Mouse (Mus musculus): Measurements from ENCODE around the gene Pitpna.

Pitpna gene

GRCm38 (mm10) chr11:75563851-75564548 lies 23.9 kb upstream of the Pitpna start:
- DNase-seq (ENCODE audit: low spot score in 2 of 2): no peak

DNA sequence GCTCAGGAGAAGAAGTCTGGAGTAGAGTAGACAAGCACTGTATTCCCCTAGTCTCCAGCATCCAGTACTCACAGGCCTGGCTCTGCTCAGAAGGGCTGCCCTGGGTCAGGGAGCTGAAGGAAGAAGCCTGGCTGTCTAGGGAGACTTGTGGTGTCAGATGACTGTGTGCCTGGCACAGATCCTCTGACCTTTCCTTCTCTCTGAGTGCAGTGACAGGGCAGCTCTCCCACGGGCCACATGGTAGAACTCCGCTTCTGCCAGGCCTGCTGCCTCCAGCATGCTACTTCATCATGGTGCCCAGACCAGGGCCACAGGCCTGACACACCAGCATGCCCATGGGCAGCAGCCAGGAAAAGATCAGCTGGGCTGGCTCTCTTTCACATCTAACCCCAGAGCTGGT lies 22.0 kb upstream of the Pitpna start:
- DNase-seq (ENCODE audit: low spot score in 2 of 2): no peak

DNA sequence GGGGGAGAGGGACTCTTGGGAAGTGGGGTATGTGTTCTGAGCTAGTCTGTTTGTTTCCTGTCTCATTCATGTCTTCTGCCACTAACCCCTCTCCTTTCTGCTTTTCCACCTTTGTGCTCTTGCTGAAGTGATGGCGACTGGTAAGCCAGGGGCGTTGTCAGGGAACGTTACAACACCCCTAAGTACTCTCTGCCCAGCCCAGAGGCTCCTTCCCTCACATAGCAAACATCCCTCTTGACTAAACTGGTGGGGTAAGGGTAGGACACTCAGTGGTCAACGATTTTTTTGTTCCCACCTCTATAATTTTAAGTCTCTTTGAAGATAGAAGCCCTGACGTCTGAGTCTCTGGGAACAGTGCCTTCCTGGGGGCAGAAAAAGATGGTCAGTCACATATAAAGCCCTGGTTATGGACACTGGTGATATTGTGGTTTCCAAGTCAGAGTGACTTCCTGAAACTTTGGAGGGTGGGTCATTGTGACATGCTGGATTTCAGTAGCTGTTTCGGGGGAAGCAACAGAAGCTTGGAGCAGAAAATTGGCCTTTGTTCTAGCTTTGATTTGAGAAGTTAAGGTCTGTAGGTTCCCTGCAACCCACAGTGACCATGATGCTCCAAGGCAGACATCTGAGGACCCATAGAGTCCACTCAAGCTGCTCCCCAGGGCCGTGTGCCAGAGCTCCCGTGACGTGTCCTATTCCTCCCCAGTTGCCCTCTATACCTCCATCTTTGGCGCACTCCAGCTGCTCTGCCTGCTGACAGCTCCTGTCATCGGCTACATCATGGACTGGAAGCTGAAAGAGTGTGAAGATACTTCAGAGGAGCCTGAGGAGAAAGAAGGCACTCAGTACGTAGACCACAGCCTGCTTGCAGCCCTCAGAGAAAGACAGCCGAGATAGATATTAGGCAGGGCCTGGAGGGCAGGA lies 21.4 kb upstream of the Pitpna start:
- DNase-seq (ENCODE audit: low spot score in 2 of 2): no peak

- no peak for DNase-seq (ENCODE audit: low spot score in 2 of 2)
Observed at GRCm38 (mm10) chr11:75567346-75568114, 20.4 kb upstream of the Pitpna start.

- no peak for DNase-seq (ENCODE audit: low spot score in 2 of 2)
Observed at GRCm38 (mm10) chr11:75568115-75568511, 19.8 kb upstream of the Pitpna start.

- no peak for DNase-seq (ENCODE audit: low spot score in 2 of 2)
Observed at GRCm38 (mm10) chr11:75568962-75569361, 18.9 kb upstream of the Pitpna start.

GRCm38 (mm10) chr11:75570375-75571125 lies 17.3 kb upstream of the Pitpna start:
- no peak for DNase-seq (ENCODE audit: low spot score in 2 of 2)

- no peak for DNase-seq (ENCODE audit: low spot score in 2 of 2)
Observed at GRCm38 (mm10) chr11:75571126-75571990, 16.5 kb upstream of the Pitpna start.

DNA sequence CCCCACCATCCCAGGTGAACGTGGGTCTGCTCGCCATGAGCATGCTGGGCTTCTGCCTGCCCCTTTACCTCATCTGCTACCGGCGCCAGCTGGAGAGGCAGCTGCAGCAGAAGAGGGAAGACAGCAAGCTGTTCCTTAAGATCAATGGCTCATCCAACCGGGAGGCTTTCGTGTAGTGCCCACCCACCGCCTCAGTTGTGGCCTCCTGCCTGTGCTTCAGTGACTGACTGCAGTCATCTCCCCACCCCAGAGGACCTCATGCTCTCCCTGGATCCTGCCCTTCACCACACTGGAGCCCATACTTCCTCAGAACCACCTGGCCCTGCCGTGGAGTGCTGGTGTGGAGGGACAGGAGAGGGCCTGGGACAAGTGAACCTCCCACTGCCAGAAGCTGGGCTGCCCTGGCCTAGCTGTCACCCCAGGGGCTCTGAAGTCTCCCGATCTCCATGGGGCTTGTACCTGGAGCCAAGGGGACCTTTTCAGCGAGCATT lies 15.6 kb upstream of the Pitpna start:
- no peak for DNase-seq (ENCODE audit: low spot score in 2 of 2)

DNA sequence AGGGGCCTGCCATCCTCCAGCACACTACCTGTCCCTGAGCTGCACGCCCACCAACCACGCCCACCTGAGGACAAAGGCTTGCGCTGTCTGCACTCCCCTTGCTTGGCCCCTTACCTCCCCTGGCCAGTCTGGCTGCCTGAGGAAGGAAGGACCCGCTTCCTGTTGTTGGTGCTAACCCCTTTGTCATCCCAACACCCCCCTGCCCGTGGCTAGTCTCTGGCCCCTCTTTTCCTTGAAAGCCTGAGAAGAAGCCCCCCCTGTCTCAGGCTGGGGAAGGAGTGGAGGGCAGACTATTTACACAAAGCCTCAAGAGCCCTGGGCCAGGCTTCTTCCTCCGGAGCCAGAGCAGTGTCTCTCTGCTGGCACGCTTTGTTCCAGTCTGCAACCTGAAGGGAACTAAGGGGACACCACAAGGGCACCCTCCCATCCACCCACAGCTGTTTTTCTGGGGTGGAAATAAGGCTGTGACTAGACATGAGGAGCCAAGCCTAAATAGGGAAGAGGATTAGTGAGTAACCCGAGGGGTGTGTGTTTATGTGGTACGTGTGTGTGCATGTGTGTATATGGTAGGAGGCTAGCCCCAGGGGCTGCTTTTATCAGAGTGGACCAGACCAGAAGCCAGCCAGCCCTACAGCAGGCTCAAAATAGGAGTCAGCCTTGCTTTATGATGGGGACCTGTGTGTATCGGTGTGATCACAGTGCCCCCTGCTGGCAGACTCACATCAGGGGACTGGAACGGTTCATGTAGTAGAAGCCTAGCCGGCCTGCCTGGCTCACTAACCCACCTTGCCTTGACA lies 14.8 kb upstream of the Pitpna start:
- peak; percentile 85 to 91 for DNase-seq (ENCODE audit: low spot score in 2 of 2)

DNA sequence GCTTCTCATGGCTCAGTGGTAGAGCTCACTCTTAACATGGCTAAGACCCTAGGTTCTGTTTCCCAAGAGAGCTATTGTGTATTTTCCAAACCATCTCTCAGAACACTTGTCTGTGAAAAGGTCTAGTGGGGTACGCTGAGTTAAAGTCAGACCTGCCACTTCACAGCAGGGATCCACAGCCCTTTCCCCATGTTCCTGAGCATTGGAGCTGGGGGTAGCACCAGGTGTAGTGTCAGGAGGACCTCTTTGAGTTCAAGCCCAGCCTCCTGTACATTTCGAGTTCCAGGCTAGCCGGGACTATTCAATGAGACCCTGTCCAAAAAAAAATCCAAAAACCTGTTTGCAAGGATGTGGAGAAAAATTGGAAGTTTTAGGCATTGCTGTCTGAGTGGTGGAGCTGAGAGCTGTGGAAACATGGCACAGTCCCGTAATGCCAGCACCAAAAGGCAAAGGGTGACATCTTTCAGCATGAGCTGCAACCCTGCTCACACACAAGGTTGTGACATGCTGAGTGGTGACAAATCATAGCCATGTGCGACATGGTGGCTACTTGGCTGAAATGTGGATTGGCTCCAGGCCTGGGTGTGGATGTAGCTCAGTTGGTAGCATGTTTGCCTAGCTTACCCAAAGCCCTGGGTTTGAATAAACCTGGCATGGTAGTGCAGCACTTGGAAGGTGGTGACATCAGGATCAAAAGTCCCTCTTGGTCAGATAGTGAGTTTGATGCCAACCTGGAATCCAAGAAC lies 13.3 kb upstream of the Pitpna start:
- DNase-seq (ENCODE audit: low spot score in 2 of 2): no peak

GRCm38 (mm10) chr11:75575560-75576123 lies 12.3 kb upstream of the Pitpna start:
- DNase-seq (ENCODE audit: low spot score in 2 of 2): peak in 1 of 2 experiments; percentile 42

- DNase-seq (ENCODE audit: low spot score in 2 of 2): no peak
Observed at GRCm38 (mm10) chr11:75578609-75579008, 9.3 kb upstream of the Pitpna start.

DNA sequence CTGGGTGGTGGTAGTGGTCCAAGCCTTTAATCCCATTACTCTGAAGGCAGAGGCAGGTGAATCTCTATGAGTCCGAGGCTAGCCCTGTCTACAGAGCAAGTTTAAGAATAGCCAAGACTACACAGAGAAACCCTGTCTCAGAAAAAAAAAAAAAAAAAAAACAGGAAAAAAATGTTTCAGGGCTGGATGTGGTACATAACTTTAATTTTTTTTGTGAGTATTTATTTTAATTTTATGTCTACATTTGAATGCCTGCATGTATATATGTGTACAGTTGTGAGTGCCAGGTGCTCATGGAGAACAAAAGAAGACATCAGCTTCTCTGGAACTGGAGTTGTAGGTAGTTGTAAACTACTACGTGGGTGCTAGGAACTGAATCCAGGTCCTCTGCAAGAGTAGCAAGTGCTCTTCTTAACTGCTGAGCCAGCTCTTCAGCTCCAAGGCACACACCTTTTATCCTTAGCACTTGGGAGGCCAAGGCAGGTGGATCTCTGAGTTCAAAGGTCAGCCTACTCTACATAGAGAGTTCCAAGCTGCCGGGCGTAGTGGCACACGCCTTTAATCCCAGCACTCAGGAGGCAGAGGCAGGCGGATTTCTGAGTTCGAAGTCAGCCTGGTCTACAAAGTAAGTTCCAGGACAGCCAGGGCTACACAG lies 6.3 kb upstream of the Pitpna start:
- DNase-seq (ENCODE audit: low spot score in 2 of 2): no peak

- no peak for DNase-seq (ENCODE audit: low spot score in 2 of 2)
Observed at GRCm38 (mm10) chr11:75583521-75583920, 4.4 kb upstream of the Pitpna start.

DNA sequence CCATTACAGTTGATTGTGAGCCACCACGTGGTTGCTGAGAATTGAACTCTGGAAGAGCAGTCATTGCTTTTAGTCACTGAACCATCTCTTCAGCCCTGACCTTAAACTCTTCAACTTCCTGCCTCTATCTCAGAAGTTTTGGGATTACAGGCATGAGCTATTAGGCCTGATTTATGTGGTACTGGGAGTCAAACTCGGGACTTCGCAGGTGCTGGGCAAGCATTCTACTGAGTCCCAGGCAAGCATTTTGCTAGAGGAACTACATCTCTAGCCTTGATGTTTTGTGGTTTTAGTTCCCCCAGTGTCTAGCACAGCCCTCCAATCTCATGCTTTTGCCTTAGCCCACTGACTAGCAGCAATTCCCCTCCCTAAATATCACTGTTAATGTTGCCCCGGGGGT lies 2.8 kb upstream of the Pitpna start:
- DNase-seq (ENCODE audit: low spot score in 2 of 2): no peak

GRCm38 (mm10) chr11:75585978-75586377 lies 1.9 kb upstream of the Pitpna start:
- no peak for DNase-seq (ENCODE audit: low spot score in 2 of 2)

- no peak for DNase-seq (ENCODE audit: low spot score in 2 of 2)
Observed at GRCm38 (mm10) chr11:75586963-75587362, 934 bp upstream of the Pitpna start.

Measured in natural killer cell, adult 2 months (primary cell).